Mouse (Mus musculus) urinary bladder, postnatal 25 days (tissue): ENCODE measurements around the gene Sema4b.

ENCODE experiments used
- DNase-seq: peaks from one replicate; pipeline ENCODE4 v3.0.0; 2022; ENCODE audit warnings: low spot score

Gene Sema4b

DNA sequence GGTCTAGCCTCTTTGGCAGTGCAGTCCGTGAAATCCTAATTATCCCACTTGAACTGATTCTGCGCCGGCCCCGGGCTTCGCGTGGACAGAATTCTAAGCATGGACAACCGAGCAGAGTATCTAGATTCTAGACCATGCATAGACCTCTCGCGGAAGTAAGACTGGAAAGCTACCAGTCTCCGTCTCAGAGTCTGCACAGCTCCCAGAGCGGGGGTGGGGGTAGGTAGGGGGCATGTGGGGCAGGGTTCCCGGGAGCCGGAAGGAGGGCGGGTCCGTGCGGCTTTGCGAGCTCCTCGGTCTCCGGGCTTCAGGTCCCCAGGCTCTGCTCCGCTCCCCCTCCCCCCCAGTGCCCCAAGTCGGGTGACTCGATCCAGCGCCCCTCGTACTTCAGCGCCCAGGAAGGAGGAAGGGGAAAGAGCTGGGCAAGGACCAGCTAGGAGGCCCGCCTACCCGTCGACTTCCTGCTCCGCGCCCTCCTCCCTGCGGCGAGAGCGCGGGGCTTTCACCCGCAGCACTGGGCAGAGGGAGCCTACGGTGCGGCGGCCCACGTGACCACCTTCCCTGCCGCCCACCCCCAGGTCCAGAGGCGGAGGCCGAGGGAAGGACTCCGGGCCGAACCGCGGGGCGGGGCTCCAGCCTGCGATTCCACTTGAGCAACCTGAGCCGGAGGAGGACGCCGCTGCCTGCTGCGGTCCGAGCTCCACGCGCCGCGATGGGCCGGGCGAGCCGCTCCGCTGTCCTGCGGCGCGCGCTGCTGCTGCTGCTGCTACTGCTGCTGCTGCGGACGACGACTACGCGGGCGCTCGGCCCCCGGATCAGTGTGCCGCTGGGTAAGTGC, 11.5 kb downstream of the Sema4b start:
- DNase-seq = peak; percentile 72

- DNase-seq = no peak
Measured at GRCm38 (mm10) chr7:80198863-80199262, 12.2 kb downstream of the Sema4b start.

DNA sequence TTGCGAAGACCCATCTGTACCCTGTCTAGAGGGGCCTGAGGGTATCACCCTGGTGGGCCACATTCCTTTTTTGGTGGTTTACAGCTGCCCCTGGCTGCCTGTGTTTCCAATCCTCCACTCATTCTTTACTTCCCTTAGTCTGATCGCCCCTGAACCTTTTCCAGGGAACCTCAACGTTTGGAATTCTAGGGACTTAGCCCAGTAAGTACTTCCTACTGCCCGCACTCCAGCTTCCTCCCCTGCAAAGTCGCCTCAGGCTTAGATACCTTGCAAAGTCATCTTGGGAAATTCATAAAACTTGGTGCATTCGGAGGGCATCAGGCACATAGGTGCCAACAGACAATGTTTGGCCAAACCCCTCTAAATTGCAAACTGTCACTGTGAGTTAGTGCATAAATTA, 12.6 kb downstream of the Sema4b start:
- DNase-seq = no peak

DNA sequence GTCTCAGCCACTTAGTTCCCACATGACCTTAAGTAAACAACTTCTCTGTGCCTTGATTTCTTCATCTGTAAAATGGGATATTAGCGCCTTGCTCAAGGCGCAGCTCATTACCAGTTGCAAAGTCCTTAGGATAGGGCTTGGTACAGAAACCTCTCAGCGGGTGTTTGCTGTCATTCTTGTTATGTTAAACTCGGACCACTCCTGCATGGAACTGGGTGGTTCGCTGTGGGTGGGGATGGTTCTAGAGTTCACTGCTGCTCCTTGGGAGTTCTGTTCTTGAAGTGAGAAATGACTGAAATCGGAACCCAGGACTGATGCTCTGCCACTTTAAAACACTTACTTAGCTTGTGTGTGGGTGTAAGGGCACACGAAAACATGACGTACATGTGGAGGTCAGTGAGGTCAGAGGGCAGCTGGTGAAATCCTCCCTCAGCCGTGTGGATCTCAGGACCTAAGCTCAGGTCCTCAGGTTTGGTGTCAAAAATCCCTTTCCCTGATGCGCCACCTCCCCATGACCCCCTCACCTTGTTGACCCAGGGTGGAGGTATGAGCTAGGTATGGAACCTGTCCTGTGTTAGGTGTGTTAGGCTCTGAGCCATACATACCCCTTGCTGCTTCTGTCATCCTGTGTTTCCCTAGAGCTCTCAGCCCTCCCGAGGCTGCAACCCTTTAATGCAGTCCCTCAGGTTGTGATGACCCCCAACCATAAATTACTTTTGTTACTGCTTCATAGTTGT, 13.4 kb downstream of the Sema4b start:
- no peak for DNase-seq

DNA sequence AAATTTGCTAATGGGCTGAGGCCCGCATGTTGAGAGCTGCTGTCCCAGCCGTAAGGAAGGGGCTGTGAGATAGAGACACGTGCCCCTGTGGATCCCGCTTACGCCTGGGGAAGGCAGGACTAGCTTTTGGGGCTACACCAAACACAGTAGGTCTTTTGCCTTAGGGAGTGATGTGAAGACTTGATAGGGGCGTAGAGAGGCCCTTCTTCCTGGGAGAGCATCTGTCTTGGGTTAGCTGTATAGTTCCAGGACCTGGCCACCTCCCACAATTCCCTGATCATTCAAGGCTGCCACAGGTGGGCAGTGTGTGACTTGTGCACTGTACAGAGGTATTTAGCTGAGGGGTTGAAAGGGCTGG, 13.9 kb downstream of the Sema4b start:
- no peak for DNase-seq

DNA sequence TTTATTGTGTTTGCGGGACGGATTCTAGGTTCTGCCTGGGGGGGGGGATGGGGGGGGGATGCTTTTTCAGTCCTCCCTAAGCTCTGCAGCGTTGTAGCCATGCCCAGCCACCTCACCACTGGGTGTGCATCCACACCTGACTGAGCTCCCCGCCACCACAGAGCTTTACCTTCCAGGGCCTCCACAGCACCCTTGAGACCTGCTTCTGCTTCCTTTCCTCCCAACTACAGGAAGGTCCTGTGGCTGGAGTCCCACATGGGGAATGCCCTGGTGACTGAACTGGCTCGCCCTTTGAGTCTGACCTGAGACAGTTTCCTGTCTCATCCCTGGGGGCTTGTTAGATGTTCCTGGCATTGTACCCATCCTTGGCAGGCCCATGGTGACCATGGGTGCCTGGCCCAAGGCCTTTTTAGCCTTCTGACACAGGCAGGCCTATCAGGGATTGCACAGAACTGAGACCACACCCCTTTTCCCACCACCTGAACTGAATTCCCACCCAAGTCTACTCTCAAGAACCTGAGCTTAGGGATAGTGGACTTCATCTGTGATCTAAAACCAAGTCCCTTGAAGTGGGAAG, 14.4 kb downstream of the Sema4b start:
- no peak for DNase-seq

DNA sequence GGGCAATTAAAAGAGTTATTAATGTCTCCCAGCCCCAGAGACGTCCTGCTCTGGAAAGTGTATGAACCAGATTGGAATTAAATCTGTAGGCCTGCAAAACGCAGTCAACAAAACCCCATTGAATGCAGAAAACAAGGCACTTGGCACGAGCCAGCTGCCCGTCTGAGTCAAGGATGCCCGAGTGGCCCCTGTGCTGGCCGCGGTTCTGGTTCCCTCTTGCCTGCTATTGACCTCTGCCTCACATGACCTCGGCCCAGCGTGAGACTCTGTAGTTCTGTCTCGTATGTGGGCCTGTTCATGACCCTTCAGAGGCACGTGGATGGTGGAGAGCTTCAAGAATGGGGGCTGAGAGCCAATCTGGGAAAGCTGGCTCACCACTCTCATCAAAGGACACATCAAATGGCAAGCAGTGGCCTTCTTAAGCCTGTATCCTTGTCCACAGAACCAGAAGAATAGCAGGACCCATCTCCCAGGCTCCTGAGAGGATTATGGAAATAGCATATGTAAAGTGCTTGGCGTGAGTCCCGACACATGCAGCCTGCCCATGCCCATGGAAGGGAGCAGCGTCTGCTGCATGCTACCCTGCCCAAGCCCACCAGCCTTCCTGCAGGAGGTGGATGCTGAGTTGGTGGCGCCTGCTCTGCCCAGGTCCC, 15.4 kb downstream of the Sema4b start:
- DNase-seq = no peak

DNA sequence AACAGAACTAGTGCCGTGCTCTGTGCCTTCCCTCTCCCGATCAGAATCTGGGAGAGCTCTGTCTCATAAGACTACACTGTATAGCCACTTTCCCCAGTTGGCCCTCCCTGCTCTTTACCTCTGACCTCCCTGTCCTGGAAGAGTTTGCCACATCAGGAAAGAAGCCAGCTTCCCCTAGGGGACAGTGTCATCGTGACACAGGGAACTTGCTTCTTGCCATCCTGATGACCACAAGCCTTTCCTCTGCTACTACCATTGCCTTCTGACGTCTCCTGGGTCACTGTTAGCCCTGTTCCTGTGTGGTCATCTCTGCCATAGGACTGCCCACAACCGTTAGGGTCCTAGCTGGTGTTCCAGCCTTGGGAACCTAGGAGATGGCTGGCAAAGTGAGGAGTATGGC, 16.3 kb downstream of the Sema4b start:
- no peak for DNase-seq

DNA sequence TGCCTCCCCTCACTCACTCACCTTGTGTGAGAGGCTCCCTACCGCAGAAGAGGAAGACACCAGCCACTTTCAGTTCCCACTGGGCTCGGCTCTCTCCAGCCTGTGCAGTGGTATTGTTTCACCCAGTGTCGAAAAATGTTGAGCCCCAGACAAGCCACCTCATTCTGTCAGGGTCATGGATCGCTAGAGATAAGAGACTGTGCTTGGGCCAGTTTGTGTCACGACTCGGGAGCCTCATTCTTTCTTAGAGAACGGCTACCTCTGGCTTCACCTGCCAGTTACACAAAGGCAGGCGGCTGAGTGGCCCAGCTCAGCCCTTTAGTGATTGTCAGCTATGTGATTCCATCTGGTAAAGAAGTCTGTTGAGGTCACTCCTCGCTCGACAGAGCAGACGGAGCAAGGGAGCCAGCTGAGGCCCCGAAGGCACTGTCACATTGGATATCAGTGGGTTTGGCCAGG, 17.0 kb downstream of the Sema4b start:
- DNase-seq = no peak

DNA sequence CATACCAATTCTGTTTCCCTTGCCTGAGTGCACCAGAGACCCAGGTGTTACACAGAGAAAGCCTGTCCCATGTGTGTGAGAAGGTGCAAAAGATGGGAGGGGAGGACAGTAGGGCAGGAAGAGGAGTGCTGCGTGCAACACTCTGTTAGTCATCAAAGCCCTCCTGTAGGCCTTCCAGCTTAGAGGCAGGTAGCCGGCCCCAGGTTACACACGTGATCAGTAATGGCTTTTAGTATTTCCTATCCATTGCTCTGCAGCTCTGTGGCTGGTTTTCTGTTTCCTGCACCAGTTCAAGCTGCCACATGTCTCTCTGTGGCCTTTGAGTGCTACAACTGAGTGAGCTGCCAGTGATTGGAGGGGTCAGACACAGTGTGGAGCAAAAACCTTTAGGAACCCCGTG, 17.7 kb downstream of the Sema4b start:
- DNase-seq = no peak

GRCm38 (mm10) chr7:80204961-80205360, 18.3 kb downstream of the Sema4b start:
- DNase-seq = no peak

DNA sequence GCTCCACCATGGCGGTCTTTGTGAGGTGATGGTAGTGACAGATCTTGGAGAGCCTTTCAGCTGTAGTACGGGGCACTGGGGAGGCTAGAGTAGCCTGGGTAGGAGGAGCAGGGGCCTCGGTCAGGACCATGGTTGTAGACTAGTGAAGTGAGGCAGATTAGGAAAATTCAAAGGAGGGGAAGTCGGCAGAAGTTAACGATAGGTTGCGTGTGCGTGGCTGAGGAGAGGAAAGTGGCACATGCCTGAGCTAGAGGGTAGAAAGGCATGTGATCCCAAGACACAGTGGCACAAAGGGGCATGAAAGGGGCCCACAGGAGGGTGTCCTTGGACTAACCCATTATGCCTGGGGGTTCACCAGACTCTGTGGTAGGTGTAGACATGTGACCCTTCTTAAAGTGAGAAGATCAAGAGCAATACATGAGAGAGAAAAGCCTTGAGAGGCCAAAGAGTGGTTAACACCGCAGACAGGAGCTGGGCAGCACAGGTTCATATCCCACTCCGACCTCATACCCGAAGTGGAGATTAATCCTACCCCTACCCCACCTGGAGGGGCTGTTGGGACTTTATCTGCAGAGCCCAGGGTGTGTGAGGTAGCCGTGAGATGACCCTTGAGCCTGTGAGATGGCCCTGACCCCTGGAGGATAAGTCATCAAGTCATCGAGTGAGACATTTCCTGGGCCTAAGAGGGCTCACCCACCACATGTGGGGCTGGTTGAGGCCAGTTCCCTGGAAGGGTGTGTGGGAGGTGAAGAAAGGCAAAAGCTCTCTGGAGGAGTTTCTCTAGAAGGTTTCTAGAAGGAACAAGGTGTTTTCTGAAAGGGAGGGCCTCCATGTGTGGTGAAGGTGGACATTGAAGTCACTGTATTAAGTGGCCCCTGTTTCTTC, 19.3 kb downstream of the Sema4b start:
- DNase-seq = no peak

DNA sequence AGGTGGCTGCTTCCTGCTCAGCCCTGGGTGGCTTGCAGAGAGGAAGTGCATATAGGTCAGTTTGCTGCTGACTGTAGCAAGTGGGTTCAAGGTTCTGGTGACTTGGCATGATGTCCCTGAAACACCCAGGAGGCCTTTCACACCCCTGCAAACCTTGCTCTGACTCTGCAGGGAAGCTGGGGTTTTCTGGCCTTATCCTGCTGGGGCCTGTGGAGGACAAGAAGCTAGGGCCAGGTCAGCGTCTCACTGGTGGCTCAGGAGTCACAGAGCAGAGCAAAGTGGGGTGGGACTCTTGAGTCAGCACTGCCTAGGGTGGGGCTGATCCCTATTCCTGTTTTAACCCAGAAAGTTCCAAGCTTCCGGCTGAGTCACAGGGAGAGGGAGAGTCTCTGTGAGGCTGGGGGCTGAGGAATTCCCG, 20.7 kb downstream of the Sema4b start:
- DNase-seq = no peak

- peak; percentile 64 for DNase-seq
Measured at GRCm38 (mm10) chr7:80208026-80208642, 21.5 kb downstream of the Sema4b start.

DNA sequence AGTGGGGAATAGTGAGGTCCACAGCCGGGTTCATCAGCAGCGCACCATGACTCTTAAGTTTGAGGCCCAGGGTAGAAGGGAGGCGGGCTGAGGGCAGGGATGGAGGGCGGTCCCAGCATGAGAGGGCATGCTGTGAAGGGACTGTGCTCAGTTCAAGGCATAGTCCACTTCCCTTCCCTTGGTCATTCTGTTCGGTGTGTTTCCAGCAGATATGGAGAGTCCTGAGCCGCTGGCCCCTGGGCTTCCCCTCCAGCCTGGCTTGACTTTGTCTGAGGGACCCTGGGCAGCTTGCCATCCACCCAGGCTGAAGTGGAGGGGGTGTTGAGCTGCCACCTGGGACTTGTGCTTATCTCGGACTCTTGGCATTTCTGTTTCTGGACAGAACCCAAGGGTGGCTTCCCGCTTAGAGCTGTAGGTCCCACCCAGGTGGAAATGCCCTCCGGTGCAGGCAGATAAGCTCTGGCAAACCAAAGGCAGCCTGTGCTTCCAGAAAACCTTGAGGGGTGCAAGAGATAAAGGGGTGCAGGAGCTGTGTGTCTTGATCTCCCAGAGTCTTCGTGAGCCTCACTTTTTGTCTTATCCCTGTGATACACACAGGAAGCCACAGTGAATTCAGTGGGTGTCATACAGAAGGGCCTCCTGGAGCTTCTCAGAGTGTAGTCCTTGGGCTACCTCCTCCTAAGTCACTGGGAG, 22.2 kb downstream of the Sema4b start:
- DNase-seq = no peak

GRCm38 (mm10) chr7:80209669-80210068, 23.0 kb downstream of the Sema4b start:
- DNase-seq = no peak

- no peak for DNase-seq
Measured at GRCm38 (mm10) chr7:80210982-80211381, 24.3 kb downstream of the Sema4b start.

- no peak for DNase-seq
Measured at GRCm38 (mm10) chr7:80213604-80214003, 27.0 kb downstream of the Sema4b start.

DNA sequence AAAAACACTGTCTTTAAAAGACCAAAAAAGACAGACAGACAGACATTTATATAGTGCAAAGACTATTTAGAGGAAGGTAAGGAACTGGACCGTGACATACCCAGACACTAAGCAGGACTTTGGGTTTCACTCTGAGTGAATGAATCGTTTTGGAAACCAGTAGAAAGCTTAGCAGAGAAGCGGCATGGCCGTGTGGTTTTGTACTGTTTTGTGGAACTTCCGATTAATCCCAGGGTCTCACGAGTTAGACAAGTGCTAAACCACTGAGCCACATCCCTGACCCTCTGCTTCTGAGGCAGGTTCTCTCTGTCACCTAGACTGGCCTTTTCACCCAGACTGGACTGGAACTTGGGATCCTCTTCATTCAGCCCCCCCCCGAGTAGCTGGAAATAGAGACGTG, 27.8 kb downstream of the Sema4b start:
- DNase-seq = no peak

- DNase-seq = peak; percentile 80
Measured at GRCm38 (mm10) chr7:80215398-80215797, 28.8 kb downstream of the Sema4b start.
